Mouse (Mus musculus) T-helper 17 cell (primary cell): Measurements from ENCODE around the gene Usp48.

Experiments
- in situ Hi-C, 2 experiments: fragments of 300-600 bp; cut with MboI, MseI; formaldehyde crosslinking; loops; 1 replicate in 1 of 2; 2 replicates in 1 of 2; pipeline ENCODE4 v1.15.1; 2025; ENCODE audit warnings: high pct_unique_total_duplicates in 2 of 2

Usp48 gene

GRCm38 (mm10) chr4:137660364-137661077 lies 67.0 kb downstream of the Usp48 start:
- in situ Hi-C loops: no loop called here

GRCm38 (mm10) chr4:137661078-137661450 lies 67.5 kb downstream of the Usp48 start:
- in situ Hi-C loops: no loop called here

- in situ Hi-C loops: no loop called here
These were observed 68.0 kb downstream of the Usp48 start for GRCm38 (mm10) chr4:137661547-137661946.

- in situ Hi-C loops: no loop called here
These were observed 69.9 kb downstream of the Usp48 start for GRCm38 (mm10) chr4:137663491-137663890.

- in situ Hi-C loops: no loop called here
These were observed 71.0 kb downstream of the Usp48 start, which contains the start of gene Rap1gap for GRCm38 (mm10) chr4:137664433-137664979. Rap1gap (plus strand) TSS chr4:137664726.

GRCm38 (mm10) chr4:137664980-137665675 lies 71.6 kb downstream of the Usp48 start:
- in situ Hi-C loops: no loop called here

- in situ Hi-C loops: no loop called here
These were observed 72.2 kb downstream of the Usp48 start for GRCm38 (mm10) chr4:137665791-137666190.

GRCm38 (mm10) chr4:137666283-137666957 lies 72.9 kb downstream of the Usp48 start:
- in situ Hi-C loops: no loop called here

- in situ Hi-C loops: no loop called here
These were observed 73.4 kb downstream of the Usp48 start for GRCm38 (mm10) chr4:137666958-137667345.

- in situ Hi-C loops: no loop called here
These were observed 74.2 kb downstream of the Usp48 start for GRCm38 (mm10) chr4:137667747-137668146.

GRCm38 (mm10) chr4:137671711-137672500 lies 78.4 kb downstream of the Usp48 start:
- in situ Hi-C loops: no loop called here

- in situ Hi-C loops: no loop called here
These were observed 82.0 kb downstream of the Usp48 start for GRCm38 (mm10) chr4:137675566-137675965.

GRCm38 (mm10) chr4:137676057-137676456 lies 82.5 kb downstream of the Usp48 start:
- in situ Hi-C loops: no loop called here

GRCm38 (mm10) chr4:137676700-137677484 lies 83.3 kb downstream of the Usp48 start:
- in situ Hi-C loops: no loop called here

GRCm38 (mm10) chr4:137677906-137678305 lies 84.4 kb downstream of the Usp48 start:
- in situ Hi-C loops: no loop called here

GRCm38 (mm10) chr4:137678568-137678967 lies 85.0 kb downstream of the Usp48 start:
- in situ Hi-C loops: no loop called here

- in situ Hi-C loops: loop anchor here in 1 of 2 experiments (5.0 kb wide), 1 partner anchor 157 kb away; no protein-coding TSS in a partner anchor
These were observed 86.5 kb downstream of the Usp48 start for GRCm38 (mm10) chr4:137679979-137680550.

- in situ Hi-C loops: loop anchor here in 1 of 2 experiments (5.0 kb wide), 1 partner anchor 157 kb away; no protein-coding TSS in a partner anchor
These were observed 87.2 kb downstream of the Usp48 start for GRCm38 (mm10) chr4:137680721-137681120.

GRCm38 (mm10) chr4:137681408-137682104 lies 88.0 kb downstream of the Usp48 start:
- in situ Hi-C loops: loop anchor here in 1 of 2 experiments (5.0 kb wide), 1 partner anchor 156 kb away; no protein-coding TSS in a partner anchor
